Mouse (Mus musculus) spleen, adult 2 months (tissue): ENCODE data around the gene N4bp3. TPM values are rescaled to one million over a fixed set of nuclear protein-coding genes. Genes with fewer than 3 reads are reported as not detected.
A peak's percentile ranks its signal among the peaks of the same experiment; 100 is the strongest.

Experiments
- DNase-seq, 2 experiments: peaks; one replicate each; pipeline versions ENCODE4 v3.0.0 to v3.0.0-alpha.2; 2012 to 2021; ENCODE audit warnings: low spot score in 2 of 2, low read depth in 1 of 2
- H3K27ac ChIP-seq: fragments of 200-500 bp; 2 replicates; pipeline ENCODE4 v1.5.1; 2012; ENCODE audit warnings: low read length, inconsistent platforms; ENCODE audit not compliant: insufficient read depth
- H3K27me3 ChIP-seq: fragments of 200-500 bp; 2 replicates; pipeline ENCODE4 v1.6.1; 2012; ENCODE audit warnings: mild to moderate bottlenecking, moderate library complexity, low read length, inconsistent platforms; ENCODE audit not compliant: control insufficient read depth, insufficient read depth
- H3K36me3 ChIP-seq: fragments of 200-500 bp; 2 replicates; pipeline ENCODE4 v1.6.1; 2012; ENCODE audit warnings: mild to moderate bottlenecking, low read length, inconsistent platforms; ENCODE audit not compliant: control insufficient read depth, insufficient read depth
- H3K4me1 ChIP-seq: fragments of 200-500 bp; 2 replicates; pipeline ENCODE4 v1.6.1; 2011; ENCODE audit warnings: inconsistent platforms; ENCODE audit not compliant: control insufficient read depth, insufficient read depth, insufficient read length
- H3K4me3 ChIP-seq: fragments of 200-500 bp; 2 replicates; pipeline ENCODE4 v1.5.1; 2011; ENCODE audit warnings: mild to moderate bottlenecking, inconsistent platforms; ENCODE audit not compliant: insufficient read depth, insufficient read length; ENCODE audit errors: extremely low read depth
- CTCF ChIP-seq: fragments of 200-500 bp; IDR thresholded peaks from 2 replicates; pipeline ENCODE4 v1.5.1; 2011; ENCODE audit warnings: mild to moderate bottlenecking, inconsistent platforms; ENCODE audit not compliant: insufficient read depth, insufficient read length, insufficient replicate concordance; ENCODE audit errors: extremely low read depth
- POLR2A ChIP-seq: fragments of 200-500 bp; IDR thresholded peaks from 2 replicates; pipeline ENCODE4 v1.6.1; 2011; ENCODE audit warnings: low read depth, low read length, inconsistent platforms
- WGBS: fragments of 180-500 bp; shearing (Covaris S2); methylation state at CpG from one replicate; pipeline ENCODE4 v1.1.7; 2018; 5-methylcytosine and 5-hydroxymethylcytosine counted together
- polyA plus RNA-seq: library from polyadenylated mRNA; depleted of rRNA; stranded (reverse); fragments of >200 nt; gene quantifications from 2 replicates; pipeline ENCODE4 v1.2.3, GENCODE M21; 2012

Gene N4bp3
- polyA plus RNA-seq, 1 experiment: 11.3 TPM

DNA sequence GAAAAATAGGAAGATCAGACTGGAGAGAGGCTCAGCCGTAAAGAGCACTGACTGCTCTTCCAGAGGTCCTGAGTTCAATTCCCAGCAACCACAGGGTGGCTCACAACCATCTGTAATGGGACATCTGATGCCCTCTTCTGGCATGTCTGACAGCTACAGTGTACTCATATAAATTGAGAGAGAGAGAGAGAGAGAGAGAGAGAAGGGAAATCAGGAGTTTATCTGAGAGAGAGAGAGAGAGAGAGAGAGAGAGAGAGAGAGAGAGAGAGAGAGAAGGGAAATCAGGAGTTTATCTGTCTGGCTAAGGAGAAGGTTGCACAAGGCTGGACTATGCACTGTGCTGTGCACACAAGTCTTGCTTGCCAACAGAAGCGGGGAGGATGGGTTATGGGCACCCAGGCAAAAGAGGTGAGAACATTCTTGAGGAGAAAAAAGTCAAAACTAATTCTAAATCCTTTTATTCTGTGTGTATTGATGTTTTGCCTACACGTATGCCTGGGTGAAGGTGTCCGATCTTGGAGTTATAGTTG lies 2.3 kb upstream of the N4bp3 start:
- no peaks in the 10 kb centered on the region for H3K36me3 ChIP-seq
- no peak overlapping the region for H3K27ac ChIP-seq
- no peak for DNase-seq
- no peaks in the 10 kb centered on the region for H3K27me3 ChIP-seq
- H3K4me1 ChIP-seq: peaks cover 12% of the 10 kb centered on the region
- H3K4me3 ChIP-seq: no peak overlapping the region
- WGBS: 89% methylated on average over 4 of the region's 4 CpGs
- TF ChIP-seq POLR2A (no peak), CTCF (no peak)

DNA sequence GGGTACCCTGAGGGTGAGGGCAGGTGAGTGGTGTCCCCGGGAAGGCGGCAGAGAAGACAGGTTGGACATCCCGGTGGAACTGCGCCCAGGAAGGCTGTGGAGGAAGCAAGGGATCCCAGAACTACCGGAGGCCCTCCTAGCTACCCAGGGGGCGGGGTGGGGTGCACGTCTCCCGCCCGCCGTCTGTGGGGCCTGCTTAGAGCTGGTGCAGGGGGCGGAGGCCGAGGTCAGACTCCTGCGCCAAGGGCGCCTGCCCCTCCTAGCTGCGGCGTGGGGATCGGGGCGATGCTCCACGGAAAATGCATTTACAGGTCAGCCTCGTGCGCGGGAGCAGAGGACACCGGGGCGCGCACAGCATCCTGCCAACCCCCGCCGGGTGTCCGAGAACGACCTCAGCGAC lies 381 bp downstream of the N4bp3 start:
- peak in 1 of 2 experiments; percentile 34 for DNase-seq
- Histone ChIP-seq H3K36me3 (peaks cover 1% of the 10 kb centered on the region), H3K27ac (peak overlapping the region; percentile 56), H3K4me1 (peaks cover 30% of the 10 kb centered on the region), H3K4me3 (peak overlapping the region; percentile 85), H3K27me3 (no peaks in the 10 kb centered on the region)
- under 1% methylated on average over 29 of the region's 30 CpGs for WGBS
- TF ChIP-seq CTCF (no peak), POLR2A (no peak)

DNA sequence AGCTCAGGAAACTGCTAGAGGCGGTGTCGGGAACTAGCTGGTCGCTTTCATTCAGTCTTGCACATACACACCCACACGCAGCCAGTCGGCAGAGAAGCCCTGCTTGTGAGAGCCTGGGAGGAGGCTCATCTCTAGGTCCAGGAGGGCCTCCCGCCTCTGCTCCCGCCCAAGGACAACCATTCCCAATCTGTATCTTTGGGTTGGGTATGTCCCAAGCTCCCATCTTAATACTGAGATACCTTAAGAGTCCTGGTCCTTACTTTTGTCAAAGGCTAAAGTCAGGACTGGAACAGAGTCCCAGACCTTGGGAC lies 798 bp downstream of the N4bp3 start:
- Histone ChIP-seq H3K36me3 (peaks cover 3% of the 10 kb centered on the region), H3K27me3 (no peaks in the 10 kb centered on the region), H3K27ac (no peak overlapping the region), H3K4me3 (peak overlapping the region; percentile 85), H3K4me1 (peaks cover 33% of the 10 kb centered on the region)
- DNase-seq: no peak
- WGBS: 2% methylated on average over 7 of the region's 7 CpGs
- no peak for TF ChIP-seq CTCF
- no peak for TF ChIP-seq POLR2A

DNA sequence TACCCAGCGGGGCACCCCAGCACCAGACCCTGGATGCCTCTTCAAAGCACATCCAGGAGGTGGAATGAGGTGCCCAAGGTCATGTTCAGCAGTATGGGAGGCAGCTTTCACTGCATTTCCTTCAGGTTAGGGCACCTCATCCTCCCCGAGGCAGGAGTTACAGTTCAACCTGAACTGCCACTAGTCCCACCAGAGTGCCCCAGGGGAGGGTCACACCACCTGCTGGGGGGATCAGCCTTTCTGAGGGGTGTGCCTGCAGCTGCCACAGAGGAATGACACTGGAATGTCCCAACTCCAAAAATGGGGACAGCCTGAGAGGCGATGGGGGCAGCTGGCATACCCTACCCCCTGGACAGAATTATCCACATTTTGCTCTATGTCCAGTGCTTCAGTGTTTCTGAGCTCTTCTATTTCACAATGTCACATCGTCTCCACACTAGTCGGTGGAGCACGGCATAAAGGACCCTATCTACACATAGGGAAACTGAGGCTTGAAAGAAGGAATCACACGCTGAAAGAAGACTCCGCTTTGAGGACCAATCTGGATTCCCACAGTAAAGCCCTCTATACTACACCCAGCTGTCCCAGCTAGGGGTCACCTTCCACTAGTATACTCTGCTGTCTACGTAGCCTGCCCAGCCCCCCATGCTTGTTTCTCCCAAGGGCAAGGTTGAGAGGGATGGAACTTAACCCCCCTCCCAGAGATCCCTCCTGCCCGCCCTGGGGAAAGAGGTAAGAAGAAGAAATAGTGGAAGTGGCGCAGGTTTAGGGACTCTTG lies 1.3 kb downstream of the N4bp3 start:
- peaks cover 37% of the 10 kb centered on the region for H3K4me1 ChIP-seq
- no peak overlapping the region for H3K27ac ChIP-seq
- no peaks in the 10 kb centered on the region for H3K27me3 ChIP-seq
- 46% methylated on average over 11 of the region's 11 CpGs for WGBS
- peaks cover 3% of the 10 kb centered on the region for H3K36me3 ChIP-seq
- DNase-seq: no peak
- TF ChIP-seq CTCF (no peak), POLR2A (no peak)
- H3K4me3 ChIP-seq: peak overlapping the region; percentile 26; the same call in 1 of the 2 replicates

DNA sequence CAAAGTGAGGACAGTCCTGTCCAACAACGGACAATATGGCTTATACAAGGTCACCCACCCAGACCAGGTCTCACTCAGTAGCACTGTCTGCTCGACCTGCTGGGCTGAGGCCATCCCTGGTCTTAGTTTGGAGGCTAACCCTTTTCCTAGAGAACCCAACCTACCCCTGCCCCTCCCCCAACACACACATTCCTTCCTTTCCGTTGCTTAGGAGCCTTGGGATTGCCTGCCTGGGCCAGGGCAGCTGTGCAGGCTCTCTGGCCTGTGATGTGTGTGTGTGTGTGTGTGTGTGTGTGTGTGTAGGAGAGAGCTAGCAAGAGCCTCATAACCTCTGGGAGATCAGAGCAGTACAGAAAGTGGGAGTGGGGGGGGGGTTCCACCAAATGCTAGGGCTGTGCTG lies 2.1 kb downstream of the N4bp3 start:
- Histone ChIP-seq H3K4me1 (peaks cover 44% of the 10 kb centered on the region), H3K36me3 (peaks cover 3% of the 10 kb centered on the region), H3K4me3 (no peak overlapping the region), H3K27me3 (no peaks in the 10 kb centered on the region), H3K27ac (no peak overlapping the region)
- TF ChIP-seq CTCF (no peak), POLR2A (no peak)
- WGBS: 73% methylated on average over 3 of the region's 3 CpGs
- no peak for DNase-seq

DNA sequence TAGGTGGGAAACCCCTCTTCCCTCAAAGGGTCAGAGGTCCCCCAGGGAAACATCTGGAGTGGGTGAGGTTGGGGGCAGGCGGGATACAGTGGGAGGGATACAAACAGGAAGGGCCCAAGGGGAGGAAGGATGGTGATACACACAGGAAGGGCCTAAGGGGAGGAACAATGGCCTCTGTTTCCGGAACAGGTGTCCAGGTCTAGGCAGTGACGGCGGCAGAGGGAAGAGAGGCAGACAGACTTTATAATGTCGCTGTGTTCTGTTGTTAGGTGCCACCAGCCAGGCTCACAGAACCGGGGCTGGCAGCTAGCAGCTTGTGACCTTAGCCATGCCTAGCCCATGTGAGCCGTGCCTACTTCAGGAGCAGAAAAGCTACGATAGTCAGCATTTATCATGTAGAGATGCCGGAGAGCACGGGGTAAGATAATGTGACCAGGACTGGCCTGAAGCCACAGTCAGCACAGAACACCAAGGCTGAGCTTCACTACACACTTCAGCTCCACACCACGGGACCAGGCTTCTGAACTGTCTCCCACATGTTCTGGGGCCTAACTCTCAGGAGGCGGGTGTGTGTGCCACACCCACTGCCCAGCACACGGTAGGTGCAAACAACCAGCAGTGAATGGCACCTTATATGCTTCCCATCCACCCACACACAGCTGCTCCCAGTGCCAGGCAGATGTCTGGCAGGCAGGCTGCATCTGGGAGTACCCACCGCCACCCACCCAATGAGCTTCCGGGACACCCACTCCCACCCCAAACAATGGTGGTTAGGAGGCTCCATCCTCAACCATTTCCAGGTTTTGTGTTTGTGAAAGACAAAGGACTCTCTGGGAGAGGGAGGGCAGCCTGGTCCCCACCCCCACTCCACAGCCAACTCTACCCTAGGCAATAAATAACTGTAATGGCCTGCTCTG lies 3.6 kb downstream of the N4bp3 start:
- Histone ChIP-seq H3K27ac (peak overlapping the region; percentile 67), H3K4me1 (peaks cover 51% of the 10 kb centered on the region)
- no peak for TF ChIP-seq CTCF
- TF ChIP-seq POLR2A: no peak

More for the DNA sequence above, 3.6 kb downstream of the N4bp3 start:
- 35% methylated on average over 15 of the region's 15 CpGs for WGBS
- no peaks in the 10 kb centered on the region for H3K27me3 ChIP-seq
- peak in 1 of 2 experiments; percentile 21 for DNase-seq
- H3K4me3 ChIP-seq: 0 out of 2 replicates have a peak overlapping the region, but pooled peaks have one; percentile 0
- H3K36me3 ChIP-seq: peaks cover 6% of the 10 kb centered on the region
